Mouse (Mus musculus) heart, embryonic 11.5 days (tissue): ENCODE results near the gene Ms4a12. TPM values are rescaled to one million over a fixed set of nuclear protein-coding genes. Genes with fewer than 3 reads are reported as not detected.

Source experiments
- ATAC-seq: fragments of 200-750 bp; cut with Nextera tagmentation; replicated peaks from 2 replicates; pipeline ENCODE4 v1.8.0; 2017; ENCODE audit warnings: moderate library complexity; ENCODE audit not compliant: insufficient number of reproducible peaks, low FRiP score, low TSS enrichment
- H3K27ac ChIP-seq: fragments of 300-500 bp; sonication (generic); 2 replicates; pipeline ENCODE4 v1.5.1; 2014; ENCODE audit warnings: mild to moderate bottlenecking, low read depth, low read length
- H3K27me3 ChIP-seq: fragments of 300-500 bp; sonication (generic); 2 replicates; pipeline ENCODE4 v1.6.1; 2014; ENCODE audit warnings: mild to moderate bottlenecking, low read length, mixed read lengths; ENCODE audit not compliant: control insufficient read depth, insufficient read depth
- H3K36me3 ChIP-seq: fragments of 300-500 bp; sonication (generic); 2 replicates; pipeline ENCODE4 v1.6.1; 2014; ENCODE audit warnings: mild to moderate bottlenecking, low read length, moderate library complexity, mixed read lengths; ENCODE audit not compliant: control insufficient read depth, insufficient read depth
- H3K4me1 ChIP-seq: fragments of 300-500 bp; sonication (generic); 2 replicates; pipeline ENCODE4 v1.6.1; 2014; ENCODE audit warnings: low read length; ENCODE audit not compliant: control insufficient read depth, insufficient read depth
- H3K4me2 ChIP-seq: fragments of 300-500 bp; sonication (generic); 2 replicates; pipeline ENCODE4 v1.6.1; 2014; ENCODE audit warnings: mild to moderate bottlenecking, moderate library complexity
- H3K4me3 ChIP-seq: fragments of 300-500 bp; sonication (generic); 2 replicates; pipeline ENCODE4 v1.5.1; 2014; ENCODE audit warnings: low read depth, low read length
- H3K9ac ChIP-seq: fragments of 300-500 bp; sonication (generic); 2 replicates; pipeline ENCODE4 v1.6.1; 2014; ENCODE audit warnings: mild to moderate bottlenecking, low read depth, low read length, moderate library complexity
- H3K9me3 ChIP-seq: fragments of 300-500 bp; sonication (generic); replicated peaks from 2 replicates; pipeline ENCODE4 v1.6.1; 2016; ENCODE audit warnings: low read length; ENCODE audit not compliant: control insufficient read depth
- WGBS: fragments of 180-500 bp; shearing (Covaris S2); extraction: QIAGEN DNeasy Blood & Tissue Kit; methylation state at CpG from one replicate; pipeline ENCODE4 v1.1.7; 2014; ENCODE audit not compliant: insufficient replicate concordance; 5-methylcytosine and 5-hydroxymethylcytosine counted together
- polyA plus RNA-seq: library from polyadenylated mRNA; unstranded; fragments of >200 nt; fragmentation: Nextera tagmentation; extraction: Ambion mirVana; gene quantifications from 2 replicates; pipeline ENCODE4 v1.2.1, GENCODE M21; 2014

Ms4a12 gene
- polyA plus RNA-seq, 1 experiment from 2014 or later = not detected

DNA sequence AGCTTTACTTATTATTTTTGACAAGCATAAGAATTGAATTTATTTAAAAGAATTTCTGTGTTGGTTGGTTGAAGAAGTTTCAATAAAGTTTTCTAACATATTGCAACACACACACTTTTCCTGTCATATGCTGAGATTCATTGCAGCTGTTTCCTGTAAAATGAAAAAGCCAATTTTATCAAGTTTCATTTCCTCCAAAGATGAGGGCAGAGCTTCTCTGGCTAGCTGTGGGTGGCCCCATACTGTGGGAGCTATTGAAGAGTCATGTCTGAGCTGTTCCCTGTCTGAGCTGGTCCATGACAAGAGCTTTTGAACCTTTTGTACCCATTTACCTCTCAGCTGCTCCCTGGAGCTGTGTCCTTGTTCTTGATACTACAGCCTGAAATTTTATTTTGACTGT is 12.0 kb upstream of the Ms4a12 start:
- Histone ChIP-seq H3K4me3 (no peak overlapping the region), H3K9me3 (no peaks in the 10 kb centered on the region), H3K4me2 (no peak overlapping the region), H3K36me3 (no peaks in the 10 kb centered on the region), H3K4me1 (no peaks in the 10 kb centered on the region), H3K27ac (no peak overlapping the region), H3K27me3 (no peaks in the 10 kb centered on the region), H3K9ac (no peak overlapping the region)
- ATAC-seq = no peak

GRCm38 (mm10) chr19:11242560-11242959 is 10.3 kb upstream of the Ms4a12 start:
- Histone ChIP-seq H3K4me3 (no peak overlapping the region), H3K36me3 (no peaks in the 10 kb centered on the region), H3K27me3 (no peaks in the 10 kb centered on the region), H3K9ac (no peak overlapping the region), H3K4me2 (no peak overlapping the region), H3K9me3 (no peaks in the 10 kb centered on the region), H3K4me1 (no peaks in the 10 kb centered on the region), H3K27ac (no peak overlapping the region)
- 57% methylated on average over 5 of the region's 5 CpGs for WGBS
- no peak for ATAC-seq

- H3K4me2 ChIP-seq = no peak overlapping the region
- no peaks in the 10 kb centered on the region for H3K27me3 ChIP-seq
- H3K27ac ChIP-seq = no peak overlapping the region
- H3K9ac ChIP-seq = no peak overlapping the region
- ATAC-seq = no peak
- no peaks in the 10 kb centered on the region for H3K36me3 ChIP-seq
- no peaks in the 10 kb centered on the region for H3K9me3 ChIP-seq
- H3K4me1 ChIP-seq = no peaks in the 10 kb centered on the region
- H3K4me3 ChIP-seq = no peak overlapping the region
Measured at GRCm38 (mm10) chr19:11235820-11236219, 3.6 kb upstream of the Ms4a12 start.

- 62% methylated on average over 5 of the region's 5 CpGs for WGBS
- Histone ChIP-seq H3K4me1 (no peaks in the 10 kb centered on the region), H3K4me3 (no peak overlapping the region), H3K9ac (no peak overlapping the region), H3K36me3 (no peaks in the 10 kb centered on the region), H3K27me3 (no peaks in the 10 kb centered on the region), H3K9me3 (no peaks in the 10 kb centered on the region), H3K27ac (no peak overlapping the region), H3K4me2 (no peak overlapping the region)
- no peak for ATAC-seq
Measured at GRCm38 (mm10) chr19:11234921-11235735, 2.9 kb upstream of the Ms4a12 start.

GRCm38 (mm10) chr19:11234244-11234643 is 2.0 kb upstream of the Ms4a12 start:
- no peak overlapping the region for H3K4me2 ChIP-seq
- no peak overlapping the region for H3K4me3 ChIP-seq
- H3K27ac ChIP-seq = no peak overlapping the region
- H3K4me1 ChIP-seq = no peaks in the 10 kb centered on the region
- no peak overlapping the region for H3K9ac ChIP-seq
- no peaks in the 10 kb centered on the region for H3K36me3 ChIP-seq
- WGBS = 62% methylated on average over 5 of the region's 5 CpGs
- H3K9me3 ChIP-seq = no peaks in the 10 kb centered on the region
- ATAC-seq = no peak
- H3K27me3 ChIP-seq = no peaks in the 10 kb centered on the region

DNA sequence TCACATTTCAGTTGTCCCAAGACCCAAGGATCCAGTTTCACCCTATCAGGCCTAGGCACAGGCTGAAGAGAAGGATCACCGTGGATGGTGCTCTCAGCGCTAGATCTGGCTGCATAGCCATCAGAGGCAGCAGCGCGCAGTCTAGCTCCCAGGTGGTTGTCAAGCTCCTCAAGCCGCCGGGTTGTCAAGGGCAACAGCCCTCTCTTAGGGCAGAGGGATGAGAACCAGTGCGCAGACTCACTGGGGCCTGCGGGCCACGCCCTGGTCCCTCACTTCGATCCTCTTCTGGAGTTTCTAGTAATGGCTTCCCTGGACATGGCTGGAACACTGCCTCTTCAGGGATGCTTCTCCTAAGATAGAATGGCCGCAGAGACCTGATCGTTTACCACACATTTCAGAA is 35.7 kb downstream of the Ms4a12 start, which contains the start of gene Ms4a13:
Gene Ms4a13, minus strand, starts transcription at position 192 of the 400 bp plus-strand sequence.
- Histone ChIP-seq H3K36me3 (no peaks in the 10 kb centered on the region), H3K9me3 (no peaks in the 10 kb centered on the region), H3K4me3 (no peak within 1 kb of the TSS), H3K27ac (no peak within 1 kb of the TSS), H3K27me3 (no peaks in the 10 kb centered on the region), H3K4me2 (no peak within 1 kb of the TSS), H3K4me1 (no peaks in the 10 kb centered on the region), H3K9ac (no peak within 1 kb of the TSS)
- WGBS = 53% methylated on average over 12 of the region's 12 CpGs
- ATAC-seq = no peak

DNA sequence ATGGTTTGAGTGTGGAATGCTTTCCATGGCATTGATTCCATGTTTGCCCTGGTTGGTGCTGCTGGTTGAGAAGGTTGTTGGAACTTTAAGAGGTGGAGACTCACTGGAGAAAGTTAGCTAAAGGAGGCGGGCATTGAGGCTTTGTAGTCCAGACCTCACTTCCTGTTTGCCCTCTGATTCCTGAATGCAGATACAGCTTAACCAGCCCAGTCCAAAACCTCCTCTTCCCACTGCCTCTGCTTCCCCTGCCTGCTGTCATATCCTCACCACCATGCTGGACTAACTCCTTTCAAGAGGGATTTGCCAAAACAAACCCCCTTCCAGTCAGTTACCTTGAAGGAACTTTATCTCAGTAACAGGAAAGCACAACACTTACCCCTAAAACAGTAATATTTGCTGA is 39.7 kb downstream of the Ms4a12 start:
- 67% methylated on average over 1 of the region's 1 CpGs for WGBS
- H3K4me3 ChIP-seq = no peak overlapping the region
- H3K27ac ChIP-seq = no peak overlapping the region
- no peaks in the 10 kb centered on the region for H3K4me1 ChIP-seq
- ATAC-seq = no peak
- H3K9me3 ChIP-seq = no peaks in the 10 kb centered on the region
- no peak overlapping the region for H3K9ac ChIP-seq
- no peak overlapping the region for H3K4me2 ChIP-seq
- no peaks in the 10 kb centered on the region for H3K36me3 ChIP-seq
- H3K27me3 ChIP-seq = no peaks in the 10 kb centered on the region

GRCm38 (mm10) chr19:11184121-11184520 is 48.1 kb downstream of the Ms4a12 start:
- ATAC-seq = no peak
- Histone ChIP-seq H3K27ac (no peak overlapping the region), H3K36me3 (no peaks in the 10 kb centered on the region), H3K4me2 (no peak overlapping the region), H3K9me3 (no peaks in the 10 kb centered on the region), H3K9ac (no peak overlapping the region), H3K4me1 (no peaks in the 10 kb centered on the region), H3K4me3 (no peak overlapping the region), H3K27me3 (no peaks in the 10 kb centered on the region)
- WGBS = 15% methylated on average over 5 of the region's 5 CpGs

GRCm38 (mm10) chr19:11177464-11177863 is 54.8 kb downstream of the Ms4a12 start:
- H3K4me3 ChIP-seq = no peak overlapping the region
- H3K4me2 ChIP-seq = no peak overlapping the region
- H3K27me3 ChIP-seq = no peaks in the 10 kb centered on the region
- no peaks in the 10 kb centered on the region for H3K36me3 ChIP-seq
- no peak for ATAC-seq
- H3K9me3 ChIP-seq = no peaks in the 10 kb centered on the region
- H3K27ac ChIP-seq = no peak overlapping the region
- no peak overlapping the region for H3K9ac ChIP-seq
- 61% methylated on average over 2 of the region's 2 CpGs for WGBS
- H3K4me1 ChIP-seq = no peaks in the 10 kb centered on the region
